Mouse (Mus musculus) liver, adult 2 months (tissue): ENCODE measurements at regions not wholly inside any gene's neighbourhood (a gene's known extent, or its start where the extent isn't known, plus 50 kb on each side); places are given as distances from the start of the nearest gene placed in this dataset.

Source experiments
- DNase-seq: peaks from one replicate; pipeline ENCODE4 v3.0.0-alpha.2; 2011; ENCODE audit warnings: low read depth, low spot score; ENCODE audit errors: extremely low read depth
- H3K27ac ChIP-seq: fragments of 200-500 bp; replicated peaks from 2 replicates; pipeline ENCODE4 v1.5.1; 2012; ENCODE audit warnings: low read depth, mild to moderate bottlenecking, control low read depth, inconsistent platforms, low read length; ENCODE audit not compliant: insufficient read depth
- H3K27me3 ChIP-seq: fragments of 200-500 bp; 2 replicates; pipeline ENCODE4 v1.6.1; 2012; ENCODE audit warnings: mild to moderate bottlenecking, moderate library complexity, low read length, inconsistent platforms; ENCODE audit not compliant: control insufficient read depth, insufficient read depth
- H3K36me3 ChIP-seq: fragments of 200-500 bp; 2 replicates; pipeline ENCODE4 v1.6.1; 2012; ENCODE audit warnings: low read length, inconsistent platforms; ENCODE audit not compliant: control insufficient read depth, insufficient read depth
- H3K4me1 ChIP-seq: fragments of 200-500 bp; 2 replicates; pipeline ENCODE4 v1.6.1; 2011; ENCODE audit warnings: low read length; ENCODE audit not compliant: control insufficient read depth, insufficient read depth
- H3K4me3 ChIP-seq: fragments of 200-500 bp; 2 replicates; pipeline ENCODE4 v1.5.1; 2011; ENCODE audit warnings: low read depth, mild to moderate bottlenecking, control low read depth, low read length, moderate library complexity; ENCODE audit not compliant: insufficient read depth
- H3K79me2 ChIP-seq: fragments of 200-500 bp; 2 replicates; pipeline ENCODE4 v1.6.1; 2012; ENCODE audit warnings: inconsistent platforms, mild to moderate bottlenecking, low read length, moderate library complexity; ENCODE audit not compliant: control insufficient read depth, insufficient read depth
- H3K9ac ChIP-seq: fragments of 200-500 bp; 2 replicates; pipeline ENCODE4 v1.6.1; 2012; ENCODE audit warnings: low read depth, mild to moderate bottlenecking, control low read depth, inconsistent platforms, low read length
- CTCF ChIP-seq: fragments of 200-500 bp; IDR thresholded peaks from 2 replicates; pipeline ENCODE4 v1.5.1; 2011; ENCODE audit warnings: low read depth, low read length, control low read depth
- POLR2A ChIP-seq: fragments of 200-500 bp; IDR thresholded peaks from 2 replicates; pipeline ENCODE4 v1.6.1; 2011; ENCODE audit warnings: low read length, control low read depth; ENCODE audit not compliant: insufficient read depth; ENCODE audit errors: extremely low read depth
- WGBS: fragments of 180-500 bp; shearing (Covaris S2); methylation state at CpG from one replicate; pipeline ENCODE4 v1.1.7; 2018; 5-methylcytosine and 5-hydroxymethylcytosine counted together

DNA sequence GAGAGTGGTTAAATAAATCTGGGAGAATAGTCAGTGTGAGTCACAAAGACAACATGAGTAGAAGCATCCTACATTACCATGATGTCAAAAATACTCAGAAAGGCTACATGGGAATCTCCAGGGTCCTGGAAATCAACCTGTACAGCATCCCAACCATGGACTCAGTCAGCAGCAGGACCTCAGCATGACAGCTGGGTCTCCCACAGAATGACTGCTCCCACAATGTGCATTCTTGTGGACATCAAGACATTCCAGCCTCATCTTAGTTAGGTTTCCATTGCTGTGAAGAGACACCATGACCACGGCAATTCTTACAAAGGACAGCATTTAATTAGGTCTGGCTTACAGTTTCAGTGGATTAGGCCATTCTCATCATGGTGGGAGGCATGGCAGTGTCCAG, 93.8 kb upstream of the Mapk10 start:
- WGBS, result 88% methylated on average over 1 of the region's 1 CpGs
- TF ChIP-seq CTCF (no peak), POLR2A (no peak)

DNA sequence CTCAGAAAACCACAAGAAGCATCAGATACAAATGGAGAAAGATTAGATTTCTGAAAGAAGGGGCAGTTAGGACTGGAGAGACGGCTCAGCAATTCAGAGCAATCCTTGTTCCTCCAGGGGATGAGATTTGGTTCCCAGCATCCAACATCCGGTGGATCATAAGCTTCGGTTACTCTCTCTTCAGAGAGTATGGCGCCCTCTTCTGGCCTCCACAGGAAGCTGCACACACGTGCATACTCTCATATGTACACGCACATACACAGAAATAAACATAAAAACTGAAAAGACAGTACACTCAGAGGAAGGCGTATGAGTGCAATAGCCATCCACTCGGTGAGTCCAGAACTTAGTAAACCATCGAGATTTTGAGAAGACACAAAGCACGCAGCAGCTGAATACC, 91.6 kb upstream of the Mapk10 start:
- no peaks in the 10 kb centered on the region for H3K4me1 ChIP-seq
- WGBS, result 93% methylated on average over 10 of the region's 10 CpGs
- no peak for DNase-seq
- H3K4me3 ChIP-seq, result no peak overlapping the region
- no peak for TF ChIP-seq POLR2A
- TF ChIP-seq CTCF, result no peak; the same call in 1 of the 2 replicates
- H3K36me3 ChIP-seq, result no peaks in the 10 kb centered on the region
- no peak overlapping the region for H3K27ac ChIP-seq
- H3K27me3 ChIP-seq, result no peaks in the 10 kb centered on the region
- no peak overlapping the region for H3K9ac ChIP-seq
- no peaks in the 10 kb centered on the region for H3K79me2 ChIP-seq

More for the DNA sequence above, 93.8 kb upstream of the Mapk10 start:
- no peak for DNase-seq
- Histone ChIP-seq H3K79me2 (no peaks in the 10 kb centered on the region), H3K9ac (no peak overlapping the region), H3K36me3 (no peaks in the 10 kb centered on the region), H3K27me3 (no peaks in the 10 kb centered on the region), H3K4me1 (no peaks in the 10 kb centered on the region), H3K27ac (no peak overlapping the region), H3K4me3 (no peak overlapping the region)

DNA sequence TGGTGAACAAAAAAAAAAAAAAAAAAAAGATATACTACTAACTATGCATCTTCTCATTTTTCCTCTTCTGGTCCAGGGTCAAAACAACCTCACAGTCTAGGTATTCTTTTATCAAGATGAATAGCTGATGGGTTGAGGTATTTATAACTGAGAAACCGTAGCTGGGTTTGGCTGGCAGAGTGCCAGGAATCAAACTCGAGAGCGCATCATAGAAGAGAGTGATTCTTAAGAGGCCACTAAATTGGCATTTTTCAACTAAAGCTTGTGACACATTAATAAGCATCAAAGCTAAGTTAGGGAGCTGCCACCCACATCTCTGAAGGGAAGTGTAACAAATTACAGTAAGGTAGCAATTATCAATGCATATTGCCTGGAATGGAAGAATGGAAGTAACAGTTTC, 90.2 kb upstream of the Mapk10 start:
- 82% methylated on average over 3 of the region's 3 CpGs for WGBS

DNA sequence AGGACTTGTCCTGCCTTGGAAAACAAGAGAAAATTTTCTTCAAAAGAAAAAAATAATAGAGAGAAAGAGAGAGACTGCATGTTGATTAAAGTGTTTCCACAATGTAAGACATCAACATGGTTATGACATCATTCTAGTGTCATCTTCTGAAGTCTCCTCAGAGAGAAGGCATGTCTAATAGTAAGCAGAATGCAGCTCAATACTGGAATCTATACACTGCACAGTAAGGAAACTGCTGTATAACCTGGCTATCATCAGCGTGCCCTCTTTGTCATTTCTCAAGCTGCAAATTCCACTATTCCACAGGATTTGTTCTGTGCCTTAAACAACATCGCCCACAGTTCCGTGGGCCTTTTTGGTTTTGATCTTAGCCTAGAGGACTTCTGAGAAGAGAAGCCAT, 82.8 kb upstream of the Mapk10 start:
- 89% methylated on average over 3 of the region's 3 CpGs for WGBS
- Histone ChIP-seq H3K27me3 (peaks cover 4% of the 10 kb centered on the region; the same call in 1 of the 2 replicates), H3K4me3 (no peak overlapping the region), H3K27ac (no peak overlapping the region), H3K79me2 (no peaks in the 10 kb centered on the region), H3K36me3 (no peaks in the 10 kb centered on the region), H3K9ac (no peak overlapping the region), H3K4me1 (peaks cover 4% of the 10 kb centered on the region)
- DNase-seq, result no peak
- no peak for TF ChIP-seq CTCF

More for the DNA sequence above, 90.2 kb upstream of the Mapk10 start:
- Histone ChIP-seq H3K79me2 (no peaks in the 10 kb centered on the region), H3K36me3 (no peaks in the 10 kb centered on the region), H3K27me3 (no peaks in the 10 kb centered on the region), H3K9ac (no peak overlapping the region), H3K4me3 (no peak overlapping the region), H3K4me1 (no peaks in the 10 kb centered on the region), H3K27ac (no peak overlapping the region)
- DNase-seq, result no peak
- TF ChIP-seq POLR2A (no peak), CTCF (no peak)

DNA sequence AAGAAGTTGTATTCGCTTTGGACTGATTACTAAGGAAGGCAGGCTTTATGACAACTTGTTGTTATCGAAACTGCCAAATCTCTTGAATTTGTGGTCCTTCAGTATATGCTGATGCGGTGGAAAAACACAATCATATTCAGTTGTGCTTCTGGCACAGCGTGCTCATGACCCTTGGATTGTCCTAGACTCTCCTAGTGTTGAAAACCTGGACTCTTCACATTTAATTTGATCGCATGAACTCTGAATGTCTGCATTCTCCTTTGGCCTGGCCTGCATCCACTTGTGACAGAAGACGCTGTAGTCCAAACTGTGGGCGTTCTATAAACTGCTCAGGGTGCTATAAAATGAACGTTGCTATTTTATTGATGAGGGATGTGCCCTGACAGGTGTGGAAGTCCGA, 80.6 kb upstream of the Mapk10 start:
- H3K9ac ChIP-seq, result peak overlapping the region; percentile 58
- no peak overlapping the region for H3K4me3 ChIP-seq
- peaks cover 4% of the 10 kb centered on the region for H3K4me1 ChIP-seq
- peaks cover 4% of the 10 kb centered on the region; the same call in 1 of the 2 replicates for H3K27me3 ChIP-seq
- TF ChIP-seq CTCF (no peak), POLR2A (no peak)
- WGBS, result 25% methylated on average over 9 of the region's 9 CpGs
- DNase-seq, result peak; percentile 93
- H3K36me3 ChIP-seq, result no peaks in the 10 kb centered on the region
- H3K27ac ChIP-seq, result peak overlapping the region; percentile 57; the same call in 1 of the 2 replicates
- H3K79me2 ChIP-seq, result no peaks in the 10 kb centered on the region

DNA sequence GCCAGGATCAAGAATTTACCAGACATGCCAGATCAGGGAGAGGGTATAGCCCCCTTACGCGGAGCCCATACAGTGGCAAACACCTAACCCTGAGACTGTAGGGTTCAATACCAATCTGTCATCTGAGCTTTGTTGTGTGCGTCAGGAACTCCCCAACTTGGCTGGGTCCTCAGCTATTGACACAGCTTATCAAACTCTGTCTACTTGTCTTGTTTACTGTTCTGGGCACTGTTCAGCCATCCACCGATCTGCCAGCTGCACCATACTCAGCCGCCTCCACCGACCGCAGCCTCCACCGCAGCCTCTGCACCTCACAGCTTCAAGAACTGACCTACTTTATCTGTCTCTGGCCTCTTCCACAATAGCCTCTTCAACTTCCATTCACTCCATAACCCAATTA, 80.1 kb upstream of the Mapk10 start:
- 27% methylated on average over 8 of the region's 8 CpGs for whole genome bisulfite sequencing
- peaks cover 4% of the 10 kb centered on the region for H3K4me1 ChIP-seq
- no peaks in the 10 kb centered on the region for H3K36me3 ChIP-seq
- H3K27ac ChIP-seq, result peak overlapping the region; percentile 44; the same call in 1 of the 2 replicates
- H3K9ac ChIP-seq, result no peak overlapping the region
- H3K79me2 ChIP-seq, result no peaks in the 10 kb centered on the region
- peaks cover 4% of the 10 kb centered on the region; the same call in 1 of the 2 replicates for H3K27me3 ChIP-seq
- DNase-seq, result peak; percentile 97
- H3K4me3 ChIP-seq, result no peak overlapping the region
- no peak for TF ChIP-seq CTCF
- no peak for TF ChIP-seq POLR2A
